Mouse (Mus musculus): ENCODE results near the gene Ksr2. TPM values are rescaled to one million over a fixed set of nuclear protein-coding genes. Genes with fewer than 3 reads are reported as not detected.

Gene Ksr2
- total and polyA plus RNA-seq, 3 experiments = 0.36 to 1.3 (median 1.2) TPM

DNA sequence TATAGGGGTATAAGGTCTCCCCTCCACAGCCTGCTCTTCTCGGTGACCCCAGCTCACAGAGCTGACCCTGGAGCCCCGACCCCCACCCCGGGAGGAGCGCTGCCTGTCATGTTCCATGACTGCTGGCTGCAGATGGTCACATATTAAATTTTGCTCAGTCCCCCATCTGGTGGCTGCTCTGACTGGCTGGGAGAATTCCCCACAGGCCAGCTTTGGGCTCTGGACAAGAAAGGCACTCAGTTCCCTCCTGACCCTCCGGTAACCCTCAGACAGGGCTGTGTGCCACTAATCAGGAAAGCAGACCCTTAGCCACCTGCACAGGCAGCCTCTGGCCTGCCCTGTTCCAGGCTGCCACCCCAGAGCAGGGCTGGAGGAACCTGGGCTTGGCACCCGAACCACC is 405.0 kb downstream of the Ksr2 start:
- Histone ChIP-seq H3K36me3 (replicated peaks in 1 of 2; ENCODE audit: control insufficient read depth in 1 of 2, insufficient read depth in 1 of 2, low read length in 1 of 2) (no peaks in the 10 kb centered on the region), H3K4me1 (ENCODE audit: control insufficient read depth in 1 of 2, insufficient read depth in 2 of 2) (peaks cover 0 to 4% of the 10 kb centered on the region in 2 experiments; a peak in 1 of 4 replicates), H3K27ac (ENCODE audit: insufficient read depth, low read depth) (no peak overlapping the region), H3K4me3 (replicated peaks in 1 of 3; ENCODE audit: low read depth in 2 of 3, low read length in 2 of 3, poor library complexity in 1 of 3) (no peak overlapping the region), H3K4me2 (ENCODE audit: insufficient read depth, low read depth, poor library complexity, severe bottlenecking) (no peak overlapping the region), H3K9ac (ENCODE audit: insufficient read depth, low read depth) (no peak overlapping the region), H3K79me2 (replicated peaks; ENCODE audit: control insufficient read depth, extremely low read depth, insufficient read depth, poor library complexity, severe bottlenecking) (no peaks in the 10 kb centered on the region), H3K9me3 (replicated peaks; ENCODE audit: low read length) (no peaks in the 10 kb centered on the region), H3K27me3 (replicated peaks) (no peaks in the 10 kb centered on the region)
- in situ Hi-C loops (cut with MboI; ENCODE audit: low pct_ligation_motif_present, low pct_unique_long_range_greater_than_20kb, low sequenced_read_pairs) (no loop called here), dilution Hi-C loops (cut with MboI; ENCODE audit: extremely low pct_ligation_motif_present, extremely low pct_unique_long_range_greater_than_20kb, low sequenced_read_pairs) (no loop called here)
- DNase-seq (ENCODE audit: extremely low read depth) = no peak
- TF ChIP-seq EP300 (IDR thresholded peaks at IDR 0.05; ENCODE audit: low read length) (no peak), RAD21 (IDR thresholded peaks at IDR 0.05; ENCODE audit: low read depth, low read length) (no peak), TBP (conservative IDR thresholded peaks at IDR 0.05; ENCODE audit: low read depth, low read length) (no peak), MEF2A (IDR thresholded peaks at IDR 0.05; ENCODE audit: borderline replicate concordance, low read depth, low read length) (no peak), JUN (IDR thresholded peaks at IDR 0.05; ENCODE audit: insufficient read depth, low read depth, low read length) (no peak), GABPA (IDR thresholded peaks at IDR 0.05; ENCODE audit: insufficient replicate concordance, low read depth, low read length) (no peak), POLR2A (IDR thresholded peaks at IDR 0.05; ENCODE audit: low read depth, low read length) (no peak), E2F4 (IDR thresholded peaks at IDR 0.05; ENCODE audit: insufficient replicate concordance, low read depth, low read length) (no peak), ELF1 (IDR thresholded peaks at IDR 0.05; ENCODE audit: low read depth, low read length) (no peak), KAT2A (IDR thresholded peaks at IDR 0.05; ENCODE audit: insufficient replicate concordance, low read length) (no peak), MAZ (IDR thresholded peaks at IDR 0.05; ENCODE audit: low read depth, low read length) (no peak), MXI1 (IDR thresholded peaks at IDR 0.05; ENCODE audit: low read depth, low read length) (no peak), RCOR1 (conservative IDR thresholded peaks at IDR 0.05; ENCODE audit: low read depth, low read length) (no peak), HCFC1 (IDR thresholded peaks at IDR 0.05; ENCODE audit: low read depth, low read length) (no peak), MYC (IDR thresholded peaks at IDR 0.05; ENCODE audit: low read depth, low read length) (no peak), SIN3A (IDR thresholded peaks at IDR 0.05; ENCODE audit: low read length) (no peak), NELFE (IDR thresholded peaks at IDR 0.05; ENCODE audit: low read depth, low read length) (no peak), USF2 (conservative IDR thresholded peaks at IDR 0.05; ENCODE audit: low read depth, low read length) (no peak)

GRCm38 (mm10) chr5:117820445-117820844 is 406.6 kb downstream of the Ksr2 start:
- Histone ChIP-seq H3K27me3 (replicated peaks) (no peaks in the 10 kb centered on the region), H3K9ac (ENCODE audit: insufficient read depth, low read depth) (no peak overlapping the region), H3K27ac (ENCODE audit: insufficient read depth, low read depth) (no peak overlapping the region), H3K4me1 (ENCODE audit: control insufficient read depth in 1 of 2, insufficient read depth in 2 of 2) (peaks cover 0 to 4% of the 10 kb centered on the region in 2 experiments; a peak in 2 of 4 replicates), H3K79me2 (replicated peaks; ENCODE audit: control insufficient read depth, extremely low read depth, insufficient read depth, poor library complexity, severe bottlenecking) (no peaks in the 10 kb centered on the region), H3K36me3 (replicated peaks in 1 of 2; ENCODE audit: control insufficient read depth in 1 of 2, insufficient read depth in 1 of 2, low read length in 1 of 2) (no peaks in the 10 kb centered on the region), H3K4me2 (ENCODE audit: insufficient read depth, low read depth, poor library complexity, severe bottlenecking) (no peak overlapping the region), H3K9me3 (replicated peaks; ENCODE audit: low read length) (no peaks in the 10 kb centered on the region), H3K4me3 (replicated peaks in 1 of 3; ENCODE audit: low read depth in 2 of 3, low read length in 2 of 3, poor library complexity in 1 of 3) (no peak overlapping the region)
- no peak for TF ChIP-seq POLR2AphosphoS2 (IDR thresholded peaks at IDR 0.05; ENCODE audit: low read depth, low read length)
- TF ChIP-seq HCFC1 (IDR thresholded peaks at IDR 0.05; ENCODE audit: low read depth, low read length) = no peak
- no peak for TF ChIP-seq ETS1 (conservative IDR thresholded peaks at IDR 0.05; ENCODE audit: low read depth, low read length)
- TF ChIP-seq SMC3 (IDR thresholded peaks at IDR 0.05; ENCODE audit: low read depth, low read length) = no peak
- no peak for TF ChIP-seq IRF4 (IDR thresholded peaks at IDR 0.05; ENCODE audit: low read depth, low read length)
- no peak for TF ChIP-seq PAX5 (IDR thresholded peaks at IDR 0.05; ENCODE audit: low read length)
- TF ChIP-seq MAX (IDR thresholded peaks at IDR 0.05; ENCODE audit: low read length) = no peak
- TF ChIP-seq TCF12 (IDR thresholded peaks at IDR 0.05; ENCODE audit: low read depth, low read length) = no peak
- no peak for TF ChIP-seq E2F4 (IDR thresholded peaks at IDR 0.05; ENCODE audit: insufficient replicate concordance, low read depth, low read length)
- no peak for DNase-seq (ENCODE audit: extremely low read depth)
- in situ Hi-C loops (cut with MboI; ENCODE audit: low pct_ligation_motif_present, low pct_unique_long_range_greater_than_20kb, low sequenced_read_pairs) = no loop called here
- dilution Hi-C loops (cut with MboI; ENCODE audit: extremely low pct_ligation_motif_present, extremely low pct_unique_long_range_greater_than_20kb, low sequenced_read_pairs) = no loop called here
